Mouse (Mus musculus): ENCODE measurements at regions not wholly inside any gene's neighbourhood (a gene's known extent, or its start where the extent isn't known, plus 50 kb on each side); places are given as distances from the start of the nearest gene placed in this dataset.

GRCm38 (mm10) chrX:164763764-164764445, 216.3 kb downstream of the Mospd2 start:
- no peak for TF ChIP-seq CHD2 (IDR thresholded peaks at IDR 0.05; ENCODE audit: low read depth, low read length)
- TF ChIP-seq HCFC1 (IDR thresholded peaks at IDR 0.05; ENCODE audit: borderline replicate concordance, insufficient read depth, low read length), result no peak
- no peak for TF ChIP-seq ZC3H11A (IDR thresholded peaks at IDR 0.05; ENCODE audit: borderline replicate concordance, low read depth, low read length)
- no peak for TF ChIP-seq MAFK (IDR thresholded peaks at IDR 0.05; ENCODE audit: insufficient read depth, low read depth, low read length)
- no peak for TF ChIP-seq ZNF384 (IDR thresholded peaks at IDR 0.05; ENCODE audit: low read depth, low read length)
- Histone ChIP-seq H3K9me3 (ENCODE audit: control insufficient read depth, insufficient read depth, low read depth, low read length) (no peaks in the 10 kb centered on the region), H3K36me3 (ENCODE audit: control insufficient read depth, insufficient read depth, low read length, poor library complexity, severe bottlenecking) (no peaks in the 10 kb centered on the region), H3K4me3 (ENCODE audit: insufficient read depth in 1 of 2, low read depth in 1 of 2, low read length in 2 of 2, poor library complexity in 1 of 2, severe bottlenecking in 1 of 2) (no peak overlapping the region), H3K27ac (ENCODE audit: insufficient read depth, low read depth, low read length, poor library complexity, severe bottlenecking) (no peak overlapping the region), H3K4me1 (ENCODE audit: control insufficient read depth in 2 of 2, insufficient read depth in 2 of 2, low read length in 2 of 2, poor library complexity in 1 of 2) (no peaks in the 10 kb centered on the region), H3K9ac (ENCODE audit: insufficient read depth, low read depth, low read length, poor library complexity, severe bottlenecking) (no peak overlapping the region)
- no peak for DNase-seq (ENCODE audit: low read depth, low spot score)
- in situ Hi-C loops (cut with MboI; ENCODE audit: low sequenced_read_pairs in 2 of 2, unreplicated experiment in 2 of 2), result no loop called here

DNA sequence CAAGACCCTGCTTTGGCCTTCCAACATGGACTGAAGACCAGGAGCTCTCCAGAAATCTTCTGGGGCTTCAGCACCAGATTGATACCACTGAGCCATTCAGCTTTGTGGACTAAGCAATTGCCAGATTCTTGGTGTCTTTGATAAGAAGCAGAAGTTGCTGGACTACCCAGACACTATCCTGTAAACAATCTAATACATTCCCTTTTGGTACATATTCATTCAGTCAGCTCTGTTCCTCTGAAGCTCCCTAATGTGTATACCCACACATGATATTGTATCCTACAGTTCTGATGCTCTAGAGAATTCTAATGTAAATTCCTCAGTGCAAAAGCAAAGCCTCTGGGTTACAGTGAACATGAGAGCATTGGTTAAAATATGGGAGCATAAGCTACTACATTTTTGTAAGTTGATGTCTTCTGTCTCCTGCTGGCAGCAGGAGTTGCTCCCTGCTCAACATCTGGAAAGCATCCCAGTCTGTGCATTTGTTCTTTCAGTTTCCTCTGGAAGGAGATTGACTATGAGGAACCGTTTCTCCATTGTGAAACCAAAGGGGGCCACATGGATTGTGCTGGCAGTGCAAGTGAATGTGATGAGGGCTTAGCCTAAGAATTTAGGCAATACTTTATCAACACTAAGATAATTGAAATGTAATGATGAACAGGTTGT, 234.5 kb downstream of the Mospd2 start:
- H3K9me3 ChIP-seq (ENCODE audit: control insufficient read depth, insufficient read depth, low read depth, low read length), result no peaks in the 10 kb centered on the region
- no peaks in the 10 kb centered on the region for H3K36me3 ChIP-seq (ENCODE audit: control insufficient read depth, insufficient read depth, low read length, poor library complexity, severe bottlenecking)
- DNase-seq (ENCODE audit: low read depth, low spot score), result no peak
- no peaks in the 10 kb centered on the region for H3K4me1 ChIP-seq (ENCODE audit: control insufficient read depth in 2 of 2, insufficient read depth in 2 of 2, low read length in 2 of 2, poor library complexity in 1 of 2)
- H3K9ac ChIP-seq (ENCODE audit: insufficient read depth, low read depth, low read length, poor library complexity, severe bottlenecking), result no peak overlapping the region
- no peak overlapping the region for H3K27ac ChIP-seq (ENCODE audit: insufficient read depth, low read depth, low read length, poor library complexity, severe bottlenecking)
- no peak for TF ChIP-seq MAFK (IDR thresholded peaks at IDR 0.05; ENCODE audit: insufficient read depth, low read depth, low read length)
- no peak for TF ChIP-seq ZC3H11A (IDR thresholded peaks at IDR 0.05; ENCODE audit: borderline replicate concordance, low read depth, low read length)
- no peak for TF ChIP-seq ZNF384 (IDR thresholded peaks at IDR 0.05; ENCODE audit: low read depth, low read length)
- no peak for TF ChIP-seq HCFC1 (IDR thresholded peaks at IDR 0.05; ENCODE audit: borderline replicate concordance, insufficient read depth, low read length)
- no peak for TF ChIP-seq CHD2 (IDR thresholded peaks at IDR 0.05; ENCODE audit: low read depth, low read length)
- in situ Hi-C loops (cut with MboI; ENCODE audit: low sequenced_read_pairs in 2 of 2, unreplicated experiment in 2 of 2), result no loop called here
- no peak overlapping the region for H3K4me3 ChIP-seq (ENCODE audit: insufficient read depth in 1 of 2, low read depth in 1 of 2, low read length in 2 of 2, poor library complexity in 1 of 2, severe bottlenecking in 1 of 2)

All from ES-E14 (cell line).